Mouse (Mus musculus): ENCODE data around the gene Dse.

DNA sequence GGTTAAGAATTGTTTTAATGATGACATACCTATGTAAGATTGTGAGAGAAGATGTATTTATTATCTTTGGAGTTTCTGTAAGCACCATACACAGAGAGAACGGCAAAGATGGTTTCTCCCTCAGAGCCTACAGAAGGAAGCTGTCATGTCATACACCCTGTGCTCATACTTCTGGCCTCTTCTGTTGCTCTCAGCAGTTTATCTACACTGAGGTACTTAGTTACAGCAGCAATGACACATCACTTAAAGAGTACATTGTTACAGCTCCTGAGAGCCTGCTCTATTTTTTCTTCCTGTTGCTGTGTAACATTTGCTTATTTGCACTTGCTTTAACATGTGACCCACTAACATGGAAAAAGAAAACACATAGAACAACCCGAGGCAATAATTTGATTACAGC lies 40.5 kb downstream of the Dse start:
- no peak for TF ChIP-seq GATA1 (IDR thresholded peaks at IDR 0.05; ENCODE audit: low read length)
- TF ChIP-seq TAL1 (IDR thresholded peaks at IDR 0.05; ENCODE audit: low read length) = no peak
